Mouse (Mus musculus): ENCODE data around the gene Prtg. TPM values are rescaled to one million over a fixed set of nuclear protein-coding genes. Genes with fewer than 3 reads are reported as not detected.
A peak's percentile ranks its signal among the peaks of the same experiment; 100 is the strongest.

The Prtg gene
- polyA plus RNA-seq, 1 experiment from 2014 or later: 11.1 TPM

DNA sequence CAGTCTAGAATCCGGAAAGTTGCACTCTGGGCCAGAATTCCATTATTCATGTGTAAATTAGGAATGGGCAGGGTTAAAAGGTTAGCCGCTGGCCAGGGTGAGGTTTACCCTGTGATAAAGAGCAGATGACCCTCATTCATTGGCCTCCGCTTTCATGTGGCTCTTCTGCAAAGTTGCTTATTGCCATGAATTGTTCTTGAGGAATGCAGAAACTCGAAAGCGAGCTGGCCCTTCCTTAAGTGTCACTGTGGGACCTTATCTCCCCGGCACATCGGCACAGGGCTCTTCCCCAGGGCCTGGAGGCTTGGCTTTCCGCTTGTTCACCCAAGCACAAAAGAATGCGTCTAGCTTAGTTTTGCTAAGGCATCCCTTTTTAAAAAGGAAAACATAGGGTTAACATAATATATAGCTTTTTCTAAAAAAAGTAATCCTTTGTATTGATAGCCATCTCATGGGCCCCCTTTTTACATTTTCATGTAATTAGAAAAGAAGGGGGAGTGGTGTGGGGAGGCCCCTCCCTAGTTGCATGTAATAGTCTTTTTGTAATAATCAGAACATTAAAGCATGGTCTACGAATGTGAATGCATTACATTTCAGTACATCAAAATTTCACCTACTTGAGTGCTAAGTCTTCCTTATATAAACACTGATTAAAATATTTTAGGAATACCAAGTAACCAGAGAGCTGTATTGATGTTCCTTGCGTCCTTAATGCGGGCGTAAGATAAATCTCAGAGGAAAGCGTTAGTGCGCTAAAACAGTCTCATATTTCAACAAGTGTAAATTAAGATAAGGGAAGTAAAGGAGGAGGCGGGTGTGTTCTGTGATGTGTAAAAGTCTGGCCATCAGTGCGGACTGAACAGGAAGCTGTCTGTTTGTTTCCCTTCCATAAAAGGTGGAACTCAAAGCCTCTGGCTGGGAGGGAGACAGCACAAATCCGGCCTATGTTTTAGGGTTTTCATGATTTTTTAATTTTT is 6.2 kb downstream of the Prtg start:
- peaks cover 41% of the 10 kb centered on the region for H3K36me3 ChIP-seq
- 8% methylated on average over 18 of the region's 18 CpGs for WGBS

DNA sequence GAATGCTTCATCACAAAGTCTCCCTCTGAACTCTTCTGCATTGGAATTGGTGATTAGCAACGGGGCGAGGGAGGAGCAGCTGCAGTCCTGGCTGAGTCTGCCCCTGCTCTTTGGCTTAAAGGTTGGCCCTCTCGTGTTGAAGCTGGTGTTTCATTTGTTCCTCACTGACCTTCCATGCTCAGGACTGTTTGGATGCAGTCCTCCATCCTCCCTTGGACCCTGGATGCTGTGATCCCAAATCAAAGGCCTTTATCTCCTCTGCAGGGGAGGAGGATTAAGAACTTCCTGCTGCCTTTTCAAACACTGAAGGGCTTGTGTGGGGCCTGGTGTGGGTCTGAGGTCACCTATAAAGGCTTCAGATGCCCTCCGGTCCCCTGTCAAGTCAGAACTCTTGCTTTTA is 18.8 kb downstream of the Prtg start:
- Histone ChIP-seq H3K4me3 (no peak overlapping the region), H3K27me3 (ENCODE audit: insufficient read depth, poor library complexity, severe bottlenecking) (no peaks in the 10 kb centered on the region), H3K36me3 (peaks cover 10% of the 10 kb centered on the region), H3K9me3 (no peaks in the 10 kb centered on the region), H3K4me1 (peaks cover 32% of the 10 kb centered on the region), H3K27ac (peak overlapping the region; percentile 57; the same call in 1 of the 2 replicates)
- no peak for DNase-seq (ENCODE audit: low spot score)
- 13% methylated on average over 4 of the region's 4 CpGs for WGBS

More for the DNA sequence above, 6.2 kb downstream of the Prtg start:
- H3K9me3 ChIP-seq: no peaks in the 10 kb centered on the region
- peak overlapping the region; percentile 77 for H3K27ac ChIP-seq
- peaks cover 39% of the 10 kb centered on the region for H3K4me1 ChIP-seq
- no peak for DNase-seq (ENCODE audit: low spot score)
- H3K4me3 ChIP-seq: peak overlapping the region; percentile 45
- no peaks in the 10 kb centered on the region for H3K27me3 ChIP-seq (ENCODE audit: insufficient read depth, poor library complexity, severe bottlenecking)

DNA sequence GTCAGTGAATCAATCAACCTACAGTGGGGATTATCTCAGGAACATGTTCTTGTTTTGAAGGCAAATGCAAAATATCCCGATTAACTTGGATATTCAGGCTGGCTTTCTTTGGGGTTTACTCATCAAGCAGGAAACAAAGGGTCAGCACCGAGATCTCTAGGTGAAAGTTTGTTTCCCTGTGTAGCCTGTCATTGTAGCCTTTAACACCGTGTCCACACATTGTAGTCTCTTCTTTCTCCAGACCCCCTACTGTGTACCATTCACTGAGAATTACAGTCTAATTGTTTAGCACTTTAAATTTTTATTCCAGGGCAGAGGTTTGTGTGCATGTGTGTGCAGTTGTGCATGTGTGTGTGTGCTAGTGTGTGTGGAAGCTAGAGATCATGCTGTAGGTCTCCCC is 19.3 kb downstream of the Prtg start:
- 30% methylated on average over 3 of the region's 3 CpGs for WGBS
- Histone ChIP-seq H3K9me3 (no peaks in the 10 kb centered on the region), H3K27ac (peak overlapping the region; percentile 57; the same call in 1 of the 2 replicates), H3K4me3 (no peak overlapping the region), H3K36me3 (peaks cover 8% of the 10 kb centered on the region), H3K4me1 (peaks cover 32% of the 10 kb centered on the region), H3K27me3 (ENCODE audit: insufficient read depth, poor library complexity, severe bottlenecking) (no peaks in the 10 kb centered on the region)
- DNase-seq (ENCODE audit: low spot score): no peak

DNA sequence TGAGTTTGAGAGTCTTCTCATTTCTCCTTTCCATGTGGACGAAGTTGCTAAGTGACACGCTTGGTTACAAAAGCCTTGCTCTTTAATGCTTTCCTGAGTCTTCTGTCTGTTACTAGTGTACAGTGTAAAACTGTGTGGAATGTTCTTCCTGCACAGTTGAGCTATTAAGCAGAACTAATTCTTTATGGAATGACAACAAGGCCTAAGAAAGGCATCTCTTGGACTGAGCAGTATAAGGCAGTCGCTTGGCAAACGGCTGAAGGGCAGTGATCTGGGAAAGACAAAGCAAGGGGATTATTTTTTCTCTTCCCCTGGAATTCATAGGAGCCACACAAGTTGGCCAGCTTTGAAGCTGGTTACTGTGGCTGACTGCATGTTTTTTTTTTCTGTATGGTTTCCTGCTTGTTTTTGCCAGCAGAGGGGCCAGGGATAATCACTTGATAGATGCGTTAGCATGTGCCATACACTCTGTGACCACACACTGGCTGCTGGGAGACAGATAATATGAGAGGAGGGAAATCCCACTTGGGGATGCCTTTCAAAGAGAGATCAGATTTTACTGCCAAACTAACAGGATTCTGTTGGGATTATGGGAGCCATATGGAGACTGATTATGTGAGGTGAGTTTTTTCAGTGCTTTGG is 22.1 kb downstream of the Prtg start:
- peaks cover 6% of the 10 kb centered on the region for H3K36me3 ChIP-seq
- H3K27ac ChIP-seq: no peak overlapping the region
- no peaks in the 10 kb centered on the region for H3K27me3 ChIP-seq (ENCODE audit: insufficient read depth, poor library complexity, severe bottlenecking)
- no peak overlapping the region for H3K4me3 ChIP-seq
- WGBS: 65% methylated on average over 5 of the region's 5 CpGs
- H3K4me1 ChIP-seq: peaks cover 28% of the 10 kb centered on the region
- DNase-seq (ENCODE audit: low spot score): no peak
- H3K9me3 ChIP-seq: no peaks in the 10 kb centered on the region

DNA sequence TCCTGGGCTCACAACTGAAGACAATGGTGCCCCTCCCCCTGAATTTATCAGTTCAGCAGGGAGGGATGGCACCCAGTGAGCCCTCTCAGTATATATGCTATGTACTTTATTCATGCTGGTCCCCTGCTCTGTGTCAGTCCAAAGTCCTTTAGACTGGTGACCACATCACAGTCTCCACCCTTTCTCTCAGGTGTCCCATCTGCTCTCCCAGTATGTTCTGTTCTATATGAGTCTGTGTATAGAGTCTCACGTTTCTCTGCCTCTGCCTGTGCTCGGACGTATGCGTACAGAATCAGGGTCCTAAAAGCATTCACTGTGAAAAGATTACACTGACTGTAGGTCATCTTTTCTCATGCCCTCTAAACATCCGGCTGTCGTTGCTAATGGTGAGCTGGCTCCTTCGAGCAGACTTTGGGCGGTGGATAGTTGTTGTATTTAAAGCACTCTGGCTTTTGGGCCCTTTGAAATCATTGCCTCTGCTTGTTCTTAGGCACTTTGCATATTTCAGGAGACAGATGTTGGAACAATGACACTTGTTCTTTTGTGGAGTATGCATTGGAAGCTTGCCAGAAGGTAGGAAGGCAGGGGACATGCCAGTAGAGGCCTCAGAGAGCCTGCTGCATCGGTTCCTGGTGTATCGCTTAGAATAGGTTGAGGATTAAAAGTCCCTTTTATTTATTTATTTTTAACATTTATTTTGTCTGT is 27.5 kb downstream of the Prtg start:
- H3K36me3 ChIP-seq: peaks cover 8% of the 10 kb centered on the region
- no peaks in the 10 kb centered on the region for H3K9me3 ChIP-seq
- peak overlapping the region; percentile 47; the same call in 1 of the 2 replicates for H3K27ac ChIP-seq
- WGBS: 37% methylated on average over 10 of the region's 10 CpGs
- no peak overlapping the region; the same call in 1 of the 2 replicates for H3K4me3 ChIP-seq
- DNase-seq (ENCODE audit: low spot score): no peak
- no peaks in the 10 kb centered on the region for H3K27me3 ChIP-seq (ENCODE audit: insufficient read depth, poor library complexity, severe bottlenecking)
- H3K4me1 ChIP-seq: peaks cover 45% of the 10 kb centered on the region

DNA sequence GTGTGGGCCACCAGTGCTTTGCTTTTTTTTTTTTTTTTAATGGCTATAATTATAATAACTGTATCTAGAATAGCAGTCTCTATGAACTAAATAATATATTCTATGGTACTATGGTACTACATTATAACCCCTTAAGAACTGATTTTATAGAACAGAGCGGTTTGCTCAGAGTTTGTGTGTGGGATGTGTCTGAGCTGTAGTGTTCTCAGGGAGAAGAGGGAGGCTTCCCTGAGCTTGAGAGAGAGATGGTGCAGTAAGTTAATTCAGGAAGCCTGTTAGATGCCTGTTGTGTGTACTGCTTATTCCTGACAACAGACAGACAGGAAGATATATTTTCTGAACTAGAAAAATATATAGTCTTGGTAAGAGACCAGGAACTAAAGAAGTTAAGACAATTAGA is 28.3 kb downstream of the Prtg start:
- no peaks in the 10 kb centered on the region for H3K27me3 ChIP-seq (ENCODE audit: insufficient read depth, poor library complexity, severe bottlenecking)
- peaks cover 50% of the 10 kb centered on the region for H3K4me1 ChIP-seq
- no peak overlapping the region for H3K4me3 ChIP-seq
- peaks cover 16% of the 10 kb centered on the region for H3K36me3 ChIP-seq
- no peak for DNase-seq (ENCODE audit: low spot score)
- H3K9me3 ChIP-seq: no peaks in the 10 kb centered on the region
- WGBS: 76% methylated on average over 1 of the region's 1 CpGs
- no peak overlapping the region for H3K27ac ChIP-seq

DNA sequence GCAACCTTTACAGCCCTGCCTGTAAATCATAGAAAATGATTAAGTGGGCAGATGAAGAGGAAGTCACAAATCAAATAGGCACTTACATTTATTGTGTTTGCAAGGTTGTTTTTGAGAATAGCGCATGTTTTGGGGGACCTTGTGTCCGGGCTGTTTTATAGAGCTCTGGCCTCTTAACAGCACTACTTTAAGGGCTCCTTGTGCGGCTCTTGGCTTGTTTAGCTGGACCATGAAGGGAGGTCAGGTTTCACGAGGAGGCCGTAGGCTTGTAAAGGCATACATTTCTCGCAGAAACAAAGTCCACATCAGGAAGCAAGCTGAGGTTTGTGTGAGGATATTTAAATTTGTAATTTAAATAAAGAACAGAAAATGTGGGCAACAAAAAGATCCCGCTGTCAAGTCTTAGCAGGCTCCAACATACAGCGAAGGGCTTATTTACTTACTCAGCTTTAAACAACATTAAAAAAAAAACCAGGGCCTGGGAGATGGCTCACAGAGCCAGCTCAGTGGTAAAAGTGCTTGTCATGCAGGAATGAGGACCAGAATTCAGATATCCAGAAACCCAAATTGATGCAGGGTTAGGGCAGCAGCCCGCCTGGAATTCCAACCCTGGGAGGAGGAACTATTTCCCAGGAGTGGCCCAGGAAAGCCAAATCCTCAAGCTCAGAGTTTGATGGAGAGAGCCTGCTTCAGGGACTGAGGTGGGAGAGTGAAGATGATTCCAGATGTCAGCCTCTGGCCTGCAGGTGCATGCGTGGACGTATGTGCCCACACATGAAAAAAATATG is 30.2 kb downstream of the Prtg start:
- no peak overlapping the region for H3K27ac ChIP-seq
- H3K4me3 ChIP-seq: no peak overlapping the region
- peaks cover 50% of the 10 kb centered on the region for H3K4me1 ChIP-seq
- DNase-seq (ENCODE audit: low spot score): no peak
- H3K27me3 ChIP-seq (ENCODE audit: insufficient read depth, poor library complexity, severe bottlenecking): no peaks in the 10 kb centered on the region
- H3K9me3 ChIP-seq: no peaks in the 10 kb centered on the region
- H3K36me3 ChIP-seq: peaks cover 26% of the 10 kb centered on the region
- whole genome bisulfite sequencing: 62% methylated on average over 11 of the region's 11 CpGs

DNA sequence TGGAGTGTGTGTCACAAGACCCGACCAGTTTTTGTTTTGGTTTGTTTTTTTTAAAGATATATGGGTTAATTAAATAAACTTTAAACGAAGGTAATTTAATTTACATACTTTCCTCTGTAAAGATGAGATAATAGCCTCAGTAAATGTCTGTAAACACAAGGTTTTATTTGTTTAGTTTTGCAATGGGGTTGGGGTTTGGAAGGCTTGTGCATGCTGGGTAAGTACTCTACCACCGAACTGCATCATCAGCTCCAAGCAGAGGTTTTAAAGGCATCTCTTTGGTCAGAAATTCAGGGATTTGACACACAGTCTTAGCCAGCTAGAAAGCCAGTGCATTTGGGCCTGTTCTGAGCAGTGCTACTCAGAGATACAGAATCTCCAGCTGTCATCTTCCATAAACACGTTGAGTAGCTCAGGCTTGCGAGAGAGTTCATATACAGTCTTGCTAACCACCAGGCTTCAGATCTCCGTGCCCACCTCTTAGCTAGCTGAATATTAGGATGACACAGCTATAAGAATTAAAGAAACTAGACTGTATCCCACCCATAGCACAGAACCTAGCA is 31.0 kb downstream of the Prtg start:
- Histone ChIP-seq H3K9me3 (no peaks in the 10 kb centered on the region), H3K36me3 (peaks cover 30% of the 10 kb centered on the region)

DNA sequence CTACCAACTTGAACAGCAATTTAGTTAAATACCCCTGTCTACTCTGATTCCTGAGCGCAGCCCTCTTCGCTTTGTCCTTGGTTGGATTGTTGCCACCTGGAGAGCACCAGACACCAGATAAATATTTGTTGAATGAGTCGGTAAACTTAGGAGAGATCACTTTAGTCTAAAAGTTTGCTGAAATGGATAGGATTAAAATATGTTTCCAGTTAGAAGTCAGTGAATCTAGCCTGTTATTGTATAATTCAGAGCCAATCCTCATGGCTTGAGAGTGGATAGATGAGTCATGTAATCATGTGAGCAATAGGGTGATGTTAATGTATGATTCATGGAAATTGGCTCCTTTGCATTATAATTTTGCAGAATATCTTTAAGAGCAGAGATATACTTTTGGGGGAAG is 31.6 kb downstream of the Prtg start:
- no peak for DNase-seq (ENCODE audit: low spot score)
- H3K27ac ChIP-seq: no peak overlapping the region
- H3K27me3 ChIP-seq (ENCODE audit: insufficient read depth, poor library complexity, severe bottlenecking): no peaks in the 10 kb centered on the region
- peaks cover 35% of the 10 kb centered on the region for H3K36me3 ChIP-seq
- WGBS: 83% methylated on average over 3 of the region's 3 CpGs
- H3K9me3 ChIP-seq: no peaks in the 10 kb centered on the region
- H3K4me3 ChIP-seq: no peak overlapping the region
- H3K4me1 ChIP-seq: peaks cover 46% of the 10 kb centered on the region

More for the DNA sequence above, 31.0 kb downstream of the Prtg start:
- Histone ChIP-seq H3K4me1 (peaks cover 46% of the 10 kb centered on the region), H3K27me3 (ENCODE audit: insufficient read depth, poor library complexity, severe bottlenecking) (no peaks in the 10 kb centered on the region), H3K27ac (no peak overlapping the region), H3K4me3 (no peak overlapping the region)
- WGBS: 76% methylated on average over 6 of the region's 6 CpGs
- DNase-seq (ENCODE audit: low spot score): no peak

DNA sequence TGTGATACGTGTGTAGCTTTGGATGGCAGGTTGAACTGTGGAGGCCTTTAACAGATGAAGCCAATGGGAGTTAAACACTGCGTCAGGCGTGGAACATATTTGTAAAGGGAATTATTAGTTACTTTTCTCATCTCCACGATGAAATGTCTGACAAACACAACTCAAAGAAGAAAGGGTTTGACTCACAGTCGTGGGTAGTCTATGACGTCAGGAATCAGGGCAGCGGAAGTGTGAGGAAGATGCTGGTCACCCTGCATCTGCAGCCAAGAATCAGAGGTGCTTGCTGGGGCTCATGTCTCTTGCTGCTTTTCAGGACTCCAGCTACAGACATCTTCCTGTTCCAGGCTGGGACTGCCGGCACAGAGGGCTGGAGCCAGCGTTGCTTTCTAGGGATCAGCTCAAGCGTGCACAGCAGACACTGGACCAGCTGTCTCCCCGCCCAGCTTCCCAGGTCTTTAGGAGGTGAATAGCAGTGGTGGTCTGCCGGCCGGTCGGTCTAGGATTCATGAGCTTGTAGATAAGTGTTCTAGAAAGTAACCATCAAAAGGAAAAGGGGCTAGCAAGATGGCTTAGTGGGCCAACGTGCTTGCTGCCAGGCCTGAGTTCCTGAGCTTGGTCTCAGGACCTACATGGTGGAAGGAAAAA is 32.8 kb downstream of the Prtg start:
- Histone ChIP-seq H3K4me1 (peaks cover 38% of the 10 kb centered on the region), H3K27ac (no peak overlapping the region), H3K27me3 (ENCODE audit: insufficient read depth, poor library complexity, severe bottlenecking) (no peaks in the 10 kb centered on the region), H3K36me3 (peaks cover 48% of the 10 kb centered on the region), H3K9me3 (no peaks in the 10 kb centered on the region), H3K4me3 (no peak overlapping the region)
- DNase-seq (ENCODE audit: low spot score): no peak
- WGBS: 87% methylated on average over 15 of the region's 15 CpGs

DNA sequence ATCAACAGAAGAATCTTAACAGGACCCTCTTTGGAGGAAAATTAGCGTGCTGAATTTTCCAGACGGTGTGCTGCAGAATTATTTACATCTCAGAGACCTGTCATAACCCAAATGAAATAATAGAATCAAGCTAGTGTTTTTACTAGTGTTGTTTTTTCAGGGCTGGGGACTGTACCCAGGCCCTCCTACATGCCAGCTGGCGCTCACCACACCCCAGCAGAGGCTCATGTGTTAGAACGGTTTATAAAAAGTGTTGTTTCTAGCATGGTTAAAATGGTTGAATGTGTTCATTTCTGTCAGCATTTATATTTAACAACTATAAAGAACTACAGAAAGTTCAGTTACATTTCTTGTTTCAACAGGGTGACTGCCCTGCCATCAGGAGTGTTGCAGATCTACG is 37.8 kb downstream of the Prtg start:
- Histone ChIP-seq H3K9me3 (no peaks in the 10 kb centered on the region), H3K27ac (no peak overlapping the region), H3K36me3 (peaks cover 88% of the 10 kb centered on the region), H3K4me1 (peaks cover 2% of the 10 kb centered on the region; the same call in 1 of the 2 replicates), H3K27me3 (ENCODE audit: insufficient read depth, poor library complexity, severe bottlenecking) (no peaks in the 10 kb centered on the region), H3K4me3 (no peak overlapping the region)
- DNase-seq (ENCODE audit: low spot score): no peak
- 92% methylated on average over 5 of the region's 5 CpGs for WGBS
